Mouse (Mus musculus): ENCODE results near the gene Mill2. TPM values are rescaled to one million over a fixed set of nuclear protein-coding genes. Genes with fewer than 3 reads are reported as not detected.

The Mill2 gene
- polyA plus RNA-seq, 1 experiment from 2014 or later: not detected

DNA sequence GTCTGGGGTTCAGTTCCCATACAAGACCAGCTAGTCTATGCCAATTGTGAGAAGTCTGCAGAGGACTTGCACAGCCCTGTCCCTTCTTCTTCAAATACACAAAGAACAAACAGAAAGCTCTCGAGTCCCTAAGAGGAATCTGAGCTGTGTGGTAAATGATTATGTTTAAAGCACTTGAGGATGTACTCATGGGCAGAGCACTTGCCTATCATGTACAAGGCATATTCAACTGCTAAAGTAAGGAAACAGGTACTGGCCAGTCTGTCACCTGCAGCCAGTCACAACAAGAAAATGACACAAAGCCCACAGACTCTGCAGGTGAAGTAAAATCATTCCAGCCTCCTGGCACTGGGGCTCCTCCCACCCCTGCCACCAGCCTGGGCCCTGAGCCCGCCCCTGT, 60.7 kb downstream of the Mill2 start:
- Histone ChIP-seq H3K9me3 (no peaks in the 10 kb centered on the region), H3K4me2 (no peak overlapping the region), H3K27me3 (no peaks in the 10 kb centered on the region), H3K27ac (no peak overlapping the region), H3K4me1 (replicated peaks) (no peaks in the 10 kb centered on the region), H3K4me3 (replicated peaks) (no peak overlapping the region), H3K9ac (replicated peaks) (no peak overlapping the region), H3K36me3 (peaks cover 66% of the 10 kb centered on the region)
- 87% methylated on average over 2 of the region's 2 CpGs for WGBS
- no peak for ATAC-seq (ENCODE audit: insufficient number of reproducible peaks, insufficient read depth, low FRiP score, low TSS enrichment, low read depth)

DNA sequence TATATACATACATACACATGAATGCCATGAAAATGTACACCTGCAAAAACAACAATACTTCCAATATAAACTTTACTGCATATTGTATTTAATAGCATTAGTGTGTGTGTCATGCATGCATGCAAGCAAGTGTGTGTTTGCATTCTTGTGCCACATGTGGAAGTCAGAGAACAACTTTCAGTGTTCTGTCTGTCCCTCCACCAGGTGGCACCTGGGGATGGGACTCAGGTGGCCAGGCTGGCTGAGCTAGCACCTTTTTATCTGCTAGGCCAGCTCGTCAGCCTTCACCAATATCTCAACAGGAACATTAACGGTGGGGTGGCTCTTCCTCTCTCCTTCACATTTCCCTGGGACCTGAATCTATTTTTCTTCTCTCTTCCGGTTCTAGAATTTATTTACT, 62.7 kb downstream of the Mill2 start:
- H3K9me3 ChIP-seq: no peaks in the 10 kb centered on the region
- no peak overlapping the region for H3K4me2 ChIP-seq
- no peaks in the 10 kb centered on the region for H3K4me1 ChIP-seq (replicated peaks)
- no peak for ATAC-seq (ENCODE audit: insufficient number of reproducible peaks, insufficient read depth, low FRiP score, low TSS enrichment, low read depth)
- peaks cover 76% of the 10 kb centered on the region for H3K36me3 ChIP-seq
- H3K4me3 ChIP-seq (replicated peaks): no peak overlapping the region
- no peaks in the 10 kb centered on the region for H3K27me3 ChIP-seq
- H3K27ac ChIP-seq: no peak overlapping the region
- no peak overlapping the region for H3K9ac ChIP-seq (replicated peaks)
- WGBS: 76% methylated on average over 3 of the region's 3 CpGs

DNA sequence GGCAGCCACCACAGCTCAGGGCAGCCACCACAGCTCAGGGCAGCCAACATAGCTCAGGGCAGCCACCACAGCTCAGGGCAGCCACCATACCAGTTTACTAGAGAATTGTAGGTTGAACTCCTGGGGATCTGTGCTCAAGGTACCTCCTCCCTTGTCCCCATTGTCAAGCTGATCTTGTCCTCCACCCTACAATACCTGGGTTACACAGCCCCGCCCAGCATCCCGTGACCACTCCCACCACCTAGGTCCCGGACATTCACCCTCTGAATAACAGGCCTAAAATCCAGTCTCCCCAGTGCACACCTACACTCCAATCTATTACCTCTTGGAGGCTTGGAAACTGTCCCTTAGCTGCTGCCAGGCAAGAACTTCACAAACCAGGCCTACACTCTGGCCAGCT, 65.2 kb downstream of the Mill2 start:
- ATAC-seq (ENCODE audit: insufficient number of reproducible peaks, insufficient read depth, low FRiP score, low TSS enrichment, low read depth): no peak
- peaks cover 11% of the 10 kb centered on the region for H3K4me1 ChIP-seq (replicated peaks)
- no peak overlapping the region for H3K27ac ChIP-seq
- no peak overlapping the region for H3K4me2 ChIP-seq
- H3K4me3 ChIP-seq (replicated peaks): no peak overlapping the region
- H3K9ac ChIP-seq (replicated peaks): no peak overlapping the region
- no peaks in the 10 kb centered on the region for H3K27me3 ChIP-seq
- no peaks in the 10 kb centered on the region for H3K9me3 ChIP-seq
- WGBS: 87% methylated on average over 3 of the region's 3 CpGs
- peaks cover 59% of the 10 kb centered on the region for H3K36me3 ChIP-seq

- WGBS: 10% methylated on average over 17 of the region's 17 CpGs
- no peaks in the 10 kb centered on the region for H3K27me3 ChIP-seq
- H3K9me3 ChIP-seq: no peaks in the 10 kb centered on the region
- H3K27ac ChIP-seq: no peak overlapping the region
- peak overlapping the region; percentile 81 for H3K4me3 ChIP-seq (replicated peaks)
- H3K4me1 ChIP-seq (replicated peaks): peaks cover 17% of the 10 kb centered on the region
- ATAC-seq (ENCODE audit: insufficient number of reproducible peaks, insufficient read depth, low FRiP score, low TSS enrichment, low read depth): peak; percentile 15; the same call in 1 of the 2 replicates
- H3K9ac ChIP-seq (replicated peaks): peak overlapping the region; percentile 71
- peak overlapping the region; percentile 76 for H3K4me2 ChIP-seq
- H3K36me3 ChIP-seq: peaks cover 18% of the 10 kb centered on the region
Measured at GRCm38 (mm10) chr7:18909797-18910196, 70.0 kb downstream of the Mill2 start.

DNA sequence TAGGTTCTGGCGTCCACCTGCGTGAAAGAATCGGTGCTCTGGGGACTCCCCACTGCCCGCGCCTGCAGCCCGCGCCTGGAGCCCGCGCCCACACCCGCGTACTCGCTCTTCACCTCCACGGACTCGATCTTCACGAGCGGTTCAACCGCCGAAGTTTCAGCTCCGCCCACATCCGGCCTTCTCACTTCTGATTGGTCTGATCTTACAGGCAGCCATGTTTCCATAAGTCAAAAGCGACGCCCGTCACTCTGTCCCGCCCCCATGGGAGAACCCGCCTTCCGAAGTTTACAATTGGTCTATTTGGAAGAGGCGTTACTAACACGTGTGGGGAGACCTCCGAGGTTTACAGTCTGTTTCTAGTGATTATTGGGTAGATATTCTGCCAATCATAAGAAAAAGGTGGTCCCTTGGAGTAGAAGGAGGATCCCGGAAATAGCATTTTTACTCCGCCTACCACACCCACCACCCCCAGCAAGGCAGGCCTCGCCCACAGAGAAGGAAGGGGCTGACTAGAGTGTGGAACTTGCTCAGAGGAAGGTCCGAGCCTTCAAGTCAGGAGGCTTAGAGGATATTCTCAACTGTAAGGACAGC, 70.6 kb downstream of the Mill2 start, which contains the start of gene Ccdc61:
TSS of gene Ccdc61 (minus strand) at position 175 of the 591 bp plus-strand sequence.
- peak within 1 kb of the TSS; percentile 76 for H3K4me2 ChIP-seq
- H3K4me3 ChIP-seq (replicated peaks): peak within 1 kb of the TSS; percentile 81
- no peaks in the 10 kb centered on the region for H3K27me3 ChIP-seq
- peaks cover 18% of the 10 kb centered on the region for H3K36me3 ChIP-seq
- H3K9ac ChIP-seq (replicated peaks): peak within 1 kb of the TSS; percentile 71
- H3K27ac ChIP-seq: no peak within 1 kb of the TSS
- WGBS: 2% methylated on average over 32 of the region's 33 CpGs
- H3K4me1 ChIP-seq (replicated peaks): peaks cover 17% of the 10 kb centered on the region
- no peaks in the 10 kb centered on the region for H3K9me3 ChIP-seq
- peak; percentile 99 for ATAC-seq (ENCODE audit: insufficient number of reproducible peaks, insufficient read depth, low FRiP score, low TSS enrichment, low read depth)

Other genes starting within 250 kb of the Mill2 start
- gene Psg23, start 223.5 kb upstream of the Mill2 start, polyA plus RNA-seq (2016; fragmentation: Nextera tagmentation; extraction: Ambion mirVana): not detected in 2 replicates
- not detected in 2 replicates for gene Psg21, start 183.2 kb upstream of the Mill2 start, polyA plus RNA-seq (2016; fragmentation: Nextera tagmentation; extraction: Ambion mirVana)
- not detected in 2 replicates for gene Psg20, start 153.8 kb upstream of the Mill2 start, polyA plus RNA-seq (2016; fragmentation: Nextera tagmentation; extraction: Ambion mirVana)
- gene Psg22, start 121.9 kb upstream of the Mill2 start, polyA plus RNA-seq (2016; fragmentation: Nextera tagmentation; extraction: Ambion mirVana): not detected in 2 replicates
- gene Psg19, start 41.4 kb upstream of the Mill2 start, polyA plus RNA-seq (2016; fragmentation: Nextera tagmentation; extraction: Ambion mirVana): not detected in 2 replicates
- gene Psg17, start 18.4 kb upstream of the Mill2 start, polyA plus RNA-seq (2016; fragmentation: Nextera tagmentation; extraction: Ambion mirVana): 0.10 TPM in 1 of 2 replicates, not detected in the other
- gene Pglyrp1, start 31.4 kb downstream of the Mill2 start, polyA plus RNA-seq (2016; fragmentation: Nextera tagmentation; extraction: Ambion mirVana): 0.44 and 0.60 TPM in 2 replicates
- gene Ccdc61, start 70.4 kb downstream of the Mill2 start, polyA plus RNA-seq (2016; fragmentation: Nextera tagmentation; extraction: Ambion mirVana): 39.9 and 45.3 TPM in 2 replicates
- gene Nova2, start 85.9 kb downstream of the Mill2 start, polyA plus RNA-seq (2016; fragmentation: Nextera tagmentation; extraction: Ambion mirVana): 0.31 and 0.33 TPM in 2 replicates
- not detected in 2 replicates for gene Nanos2, start 147.4 kb downstream of the Mill2 start, polyA plus RNA-seq (2016; fragmentation: Nextera tagmentation; extraction: Ambion mirVana)
- gene Mypop, start 151.3 kb downstream of the Mill2 start, polyA plus RNA-seq (2016; fragmentation: Nextera tagmentation; extraction: Ambion mirVana): 6.4 and 6.5 TPM in 2 replicates
- 44.4 and 47.5 TPM in 2 replicates for gene Irf2bp1, start 164.1 kb downstream of the Mill2 start, polyA plus RNA-seq (2016; fragmentation: Nextera tagmentation; extraction: Ambion mirVana)
- 0.81 and 1.8 TPM in 2 replicates for gene Foxa3, start 183.6 kb downstream of the Mill2 start, polyA plus RNA-seq (2016; fragmentation: Nextera tagmentation; extraction: Ambion mirVana)
- 51.9 and 56.0 TPM in 2 replicates for gene Sympk, start 184.4 kb downstream of the Mill2 start, polyA plus RNA-seq (2016; fragmentation: Nextera tagmentation; extraction: Ambion mirVana)
- not detected in 2 replicates for gene Rsph6a, start 214.7 kb downstream of the Mill2 start, polyA plus RNA-seq (2016; fragmentation: Nextera tagmentation; extraction: Ambion mirVana)
- 17.9 and 21.6 TPM in 2 replicates for gene Dmwd, start 236.3 kb downstream of the Mill2 start, polyA plus RNA-seq (2016; fragmentation: Nextera tagmentation; extraction: Ambion mirVana)
- gene Dmpk, start 243.9 kb downstream of the Mill2 start, polyA plus RNA-seq (2016; fragmentation: Nextera tagmentation; extraction: Ambion mirVana): 17.7 and 18.9 TPM in 2 replicates

All from limb, embryonic 12.5 days (tissue).